Mouse (Mus musculus) lung, postnatal 0 days (tissue): ENCODE results near the gene B4galt2.

Source experiments
- CTCF ChIP-seq: IDR thresholded peaks from 2 replicates; pipeline ENCODE4 v1.5.1; 2016; ENCODE audit warnings: antibody characterized with exemption, mild to moderate bottlenecking
- EP300 ChIP-seq: IDR thresholded peaks from 2 replicates; pipeline ENCODE4 v1.6.1; 2016; ENCODE audit warnings: antibody characterized with exemption, mild to moderate bottlenecking, control low read depth

GRCm38 (mm10) chr4:117871787-117872186 lies 11.5 kb downstream of the B4galt2 start:
- TF ChIP-seq CTCF = no peak
- no peak for TF ChIP-seq EP300
